Mouse (Mus musculus): ENCODE data around the gene Akap1. TPM values are rescaled to one million over a fixed set of nuclear protein-coding genes. Genes with fewer than 3 reads are reported as not detected.

Gene Akap1
- total RNA-seq, 2 experiments from 2014 or later, result 85.1 to 86.5 TPM

- no peak for DNase-seq (ENCODE audit: low spot score in 2 of 2)
Measured at GRCm38 (mm10) chr11:88844384-88844783, 20.0 kb downstream of the Akap1 start.

DNA sequence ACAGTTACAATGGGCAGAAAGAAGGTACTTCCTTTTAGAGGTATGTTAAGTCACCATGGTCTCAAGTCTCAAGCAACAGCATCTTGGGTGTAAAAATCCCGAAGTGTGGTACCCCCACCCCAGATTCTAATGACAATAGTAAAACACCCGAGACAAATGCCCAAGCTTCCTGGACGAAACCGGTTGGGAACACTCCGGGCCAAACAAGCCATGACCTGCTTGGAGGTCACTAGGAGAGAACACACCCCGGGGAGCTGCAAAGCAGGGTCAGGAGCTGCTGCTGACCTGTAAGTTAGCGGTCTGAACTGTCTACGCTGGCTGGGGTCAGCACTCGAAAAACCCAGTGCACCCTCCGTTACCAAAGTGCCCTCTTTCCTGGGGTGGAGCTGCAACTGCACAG is 21.1 kb downstream of the Akap1 start:
- DNase-seq (ENCODE audit: low spot score in 2 of 2), result no peak

DNA sequence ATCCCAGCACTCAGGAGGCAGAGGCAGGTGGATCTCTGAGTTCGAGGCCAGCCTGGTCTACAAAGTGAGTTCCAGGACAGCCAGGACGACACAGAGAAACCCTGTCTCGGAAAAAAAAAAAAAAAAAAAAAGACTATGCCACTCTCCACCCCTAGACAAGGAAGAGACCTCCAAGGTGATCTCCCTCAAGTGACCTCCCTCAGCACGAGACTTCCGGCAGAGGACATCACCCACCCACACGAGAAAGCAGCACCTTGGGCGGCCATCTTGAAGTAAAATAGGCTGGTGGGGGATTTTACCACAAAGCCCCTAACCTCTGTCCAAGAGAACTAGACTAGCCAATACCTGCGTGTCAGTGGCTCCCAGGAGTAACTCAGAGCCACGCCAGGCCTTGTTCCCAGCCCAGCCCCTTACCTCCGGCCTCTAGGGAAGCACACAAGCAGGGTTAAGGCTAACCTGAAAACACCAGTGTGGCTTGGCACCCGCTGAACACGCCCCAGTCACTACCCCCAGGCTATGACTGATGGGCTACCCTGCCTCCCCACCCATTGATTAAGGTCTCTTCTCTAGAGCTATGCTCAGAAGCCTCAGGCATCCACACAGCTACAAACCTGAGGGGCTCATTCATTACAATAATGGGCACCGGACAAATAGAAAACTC is 21.9 kb downstream of the Akap1 start:
- no peak for DNase-seq (ENCODE audit: low spot score in 2 of 2)

DNA sequence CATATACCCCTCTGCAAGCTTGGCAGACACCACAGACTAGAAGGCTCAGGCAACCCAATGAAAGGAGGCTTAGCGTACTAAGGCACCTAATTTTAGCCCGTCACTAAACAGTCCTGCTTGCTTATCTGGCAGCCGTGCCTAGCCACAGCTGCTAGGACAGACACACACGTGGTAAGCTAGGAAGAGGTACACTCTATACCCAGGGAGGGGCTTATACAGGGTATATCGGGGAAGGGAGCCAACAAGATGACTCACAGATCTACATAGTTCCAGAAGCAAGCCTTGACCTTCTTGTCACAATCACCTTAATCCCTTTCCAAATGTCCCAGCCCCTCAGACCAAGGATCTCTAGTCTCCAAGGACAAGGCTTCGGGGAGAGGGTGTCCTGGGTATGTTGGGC is 23.0 kb downstream of the Akap1 start:
- no peak for DNase-seq (ENCODE audit: low spot score in 2 of 2)

DNA sequence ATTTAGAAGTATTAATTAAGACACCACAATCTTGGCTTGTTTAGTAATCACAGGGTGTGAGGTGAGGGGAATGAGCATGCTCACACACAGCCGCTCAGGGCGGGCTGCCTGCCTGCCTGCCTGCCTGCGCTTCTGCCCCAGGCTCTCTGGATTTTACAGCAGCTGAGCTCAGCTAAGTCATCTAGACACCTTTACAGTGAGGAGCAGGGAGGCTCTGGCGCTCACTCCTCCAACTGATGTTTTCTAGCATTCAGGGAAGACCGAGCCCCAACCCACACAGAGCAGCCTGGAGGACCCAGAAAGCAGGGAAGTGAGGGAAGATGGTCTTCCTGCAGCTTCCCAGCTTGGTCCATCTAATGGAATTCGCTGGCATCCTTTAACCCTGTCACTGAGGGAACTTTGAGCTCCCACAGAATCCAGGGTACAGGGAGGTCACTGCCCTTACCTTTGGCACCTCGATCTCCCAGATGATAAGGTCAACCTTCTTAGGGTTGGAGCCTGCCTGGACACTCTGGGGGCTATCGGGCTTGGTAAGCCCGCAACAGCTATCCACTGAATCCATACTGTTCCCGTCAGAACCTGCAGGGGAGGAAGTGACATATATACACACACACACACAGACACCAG is 23.5 kb downstream of the Akap1 start:
- DNase-seq (ENCODE audit: low spot score in 2 of 2), result no peak

DNA sequence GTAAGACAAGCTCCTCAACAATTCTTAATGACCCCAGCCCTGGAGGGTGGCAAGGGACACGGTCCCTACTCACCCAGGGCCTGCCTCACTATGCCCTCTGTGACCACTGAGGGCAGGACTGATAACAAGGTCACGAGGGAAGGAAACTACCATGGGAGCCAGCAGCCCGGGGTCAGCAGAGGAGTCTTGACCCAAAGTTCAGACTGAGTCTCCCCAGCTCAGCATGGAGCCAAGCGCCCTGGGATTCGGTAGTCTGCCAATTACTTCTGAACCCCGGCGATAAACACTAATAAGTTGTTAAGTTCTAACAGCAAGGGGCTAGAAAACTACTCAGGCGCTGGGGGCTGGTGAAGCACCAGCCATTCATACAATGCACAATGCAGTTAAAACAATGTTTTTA is 24.1 kb downstream of the Akap1 start:
- DNase-seq (ENCODE audit: low spot score in 2 of 2), result no peak

GRCm38 (mm10) chr11:88839379-88839778 is 25.0 kb downstream of the Akap1 start:
- DNase-seq (ENCODE audit: low spot score in 2 of 2), result no peak

DNA sequence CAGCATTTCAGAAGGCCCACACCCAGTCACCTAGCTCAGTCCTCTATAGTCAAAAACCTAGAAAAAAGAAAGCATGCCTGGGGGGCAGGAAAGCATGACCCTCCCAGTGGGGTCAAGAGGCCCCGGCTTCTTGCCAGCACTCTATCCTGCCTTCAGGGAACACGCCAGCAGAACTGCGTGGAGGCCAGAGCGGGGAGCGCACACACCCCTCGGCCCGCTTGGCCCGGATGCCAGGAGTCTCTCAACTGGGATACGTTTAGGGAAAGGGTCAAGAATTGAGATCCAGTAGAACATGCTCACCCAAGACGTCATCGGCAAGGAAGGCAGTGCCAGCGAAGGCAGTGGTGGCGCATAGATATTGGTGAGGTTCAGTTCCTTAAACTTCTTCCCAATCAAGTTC is 25.8 kb downstream of the Akap1 start:
- DNase-seq (ENCODE audit: low spot score in 2 of 2), result no peak

DNA sequence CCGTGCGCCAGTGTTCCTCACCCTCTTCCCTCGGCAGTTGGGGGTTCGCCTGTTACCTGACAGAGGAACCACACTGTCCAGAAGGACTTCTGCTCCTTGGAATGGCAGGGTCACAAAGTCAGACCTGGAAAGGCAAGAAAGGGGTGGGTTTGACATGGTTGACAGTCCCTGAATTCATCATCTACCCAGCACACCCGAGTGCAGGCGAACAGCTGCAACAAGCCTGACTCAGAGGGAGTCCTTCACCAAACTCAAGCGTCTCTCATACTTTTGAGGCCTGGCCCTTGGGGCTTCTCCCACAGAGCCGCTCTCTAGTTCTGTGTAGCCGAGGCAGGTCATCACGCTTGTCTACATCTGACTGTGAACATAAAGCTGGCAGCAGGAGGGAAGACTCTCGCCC is 29.8 kb downstream of the Akap1 start:
- DNase-seq (ENCODE audit: low spot score in 2 of 2), result no peak

DNA sequence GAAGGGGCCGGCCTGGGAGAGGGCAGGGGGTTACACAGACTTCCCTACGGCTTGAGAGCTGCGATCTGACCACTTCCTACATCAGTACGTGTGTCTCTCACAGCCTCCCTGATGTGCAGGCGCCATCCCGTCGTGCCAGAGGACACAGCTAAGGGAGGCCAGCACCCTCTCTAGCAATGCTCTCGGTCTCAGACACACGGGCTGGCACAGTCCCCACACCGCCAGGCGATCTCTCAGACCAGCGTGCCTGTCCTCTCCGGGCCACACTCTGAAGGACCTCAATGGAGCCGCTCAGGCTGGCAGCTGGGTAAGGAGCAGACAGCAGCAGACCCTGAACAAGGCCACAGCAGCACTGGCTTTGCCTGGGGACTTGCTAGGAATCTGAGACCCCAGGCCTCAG is 30.3 kb downstream of the Akap1 start:
- no peak for DNase-seq (ENCODE audit: low spot score in 2 of 2)

- no peak for DNase-seq (ENCODE audit: low spot score in 2 of 2)
Measured at GRCm38 (mm10) chr11:88833099-88833498, 31.3 kb downstream of the Akap1 start.

DNA sequence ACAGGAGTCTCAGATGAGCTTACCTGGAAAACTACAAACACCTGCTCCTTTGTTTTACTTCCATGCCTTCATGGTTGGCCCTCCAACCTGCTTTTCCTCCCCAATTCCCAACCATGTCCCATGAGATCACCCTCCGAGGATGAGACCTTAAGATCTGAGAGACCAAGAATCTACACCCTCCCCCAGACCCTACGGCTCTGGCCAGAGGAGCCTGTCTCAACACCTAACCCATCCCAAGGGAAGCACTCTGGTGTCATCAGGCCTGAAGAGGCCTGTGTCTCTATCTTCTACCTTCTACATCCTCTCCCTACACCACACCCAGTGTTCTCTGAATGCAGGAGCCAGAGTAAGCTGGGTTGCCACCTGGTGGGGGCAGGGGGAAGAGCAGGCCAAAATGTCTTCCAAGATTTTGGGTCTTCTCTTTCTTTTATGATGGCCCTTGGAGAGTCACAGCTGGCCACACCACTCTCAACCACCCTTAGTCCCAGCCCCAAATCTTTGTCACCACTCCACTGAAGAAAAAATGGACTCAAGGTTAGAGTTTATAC is 34.1 kb downstream of the Akap1 start:
- no peak for DNase-seq (ENCODE audit: low spot score in 2 of 2)

DNA sequence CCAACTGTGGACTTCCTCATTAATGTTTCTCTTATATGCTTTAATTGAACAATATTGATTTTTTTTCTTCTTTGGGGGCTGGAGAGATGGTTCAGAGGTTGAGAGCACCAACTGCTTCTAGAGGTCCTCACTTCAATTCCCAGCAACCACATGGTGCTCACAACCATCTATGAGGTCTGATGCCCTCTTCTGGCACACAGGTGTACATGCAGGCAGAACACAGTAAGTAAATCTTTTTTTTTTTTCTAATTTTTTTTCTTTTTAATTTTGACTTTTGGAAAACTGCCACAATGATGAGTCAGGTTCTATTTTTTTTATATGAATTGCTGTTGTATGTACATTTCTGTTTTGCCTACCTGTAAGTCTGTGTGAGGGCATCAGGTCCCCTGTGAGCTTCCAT is 35.9 kb downstream of the Akap1 start:
- DNase-seq (ENCODE audit: low spot score in 2 of 2), result no peak

DNA sequence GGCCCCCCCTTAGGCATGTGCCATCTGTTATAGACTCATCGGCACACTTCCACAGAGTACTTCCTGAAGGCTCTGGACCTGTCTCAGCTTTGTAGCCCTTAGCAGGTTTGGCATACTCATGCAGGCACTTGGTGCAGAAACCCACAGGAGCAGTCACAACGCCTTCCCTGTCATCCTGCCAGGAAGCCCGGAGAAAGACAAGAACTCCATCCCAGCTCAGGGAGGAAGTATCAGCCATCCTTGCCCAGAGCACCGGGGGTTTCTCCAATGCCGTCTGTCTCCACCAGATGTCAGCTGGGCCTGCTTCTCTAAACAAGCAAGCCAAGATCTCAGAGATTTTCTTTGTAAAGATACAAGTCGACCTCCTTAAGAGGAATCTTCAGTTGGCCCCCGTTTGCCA is 38.5 kb downstream of the Akap1 start:
- DNase-seq (ENCODE audit: low spot score in 2 of 2), result peak in 1 of 2 experiments; percentile 15

DNA sequence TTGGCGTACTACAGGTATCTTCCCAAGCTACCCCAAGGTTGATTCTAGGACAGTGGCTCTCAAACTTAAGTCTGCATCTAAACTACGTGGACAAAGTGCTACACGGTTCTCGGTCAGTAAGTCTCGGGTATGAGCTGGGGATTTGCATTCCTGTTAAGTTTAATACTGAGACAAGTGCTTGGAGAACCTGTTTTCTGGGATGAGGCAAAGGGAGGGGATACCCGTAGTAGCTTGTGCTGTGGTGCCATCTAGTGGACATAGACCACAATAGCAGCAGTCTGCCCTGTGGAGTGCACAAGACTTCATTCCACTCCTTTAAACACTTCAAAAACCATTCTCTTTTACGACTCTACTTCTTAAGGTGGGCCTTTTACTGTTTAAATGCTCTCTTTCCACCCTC is 41.4 kb downstream of the Akap1 start:
- peak in 1 of 2 experiments; percentile 41 for DNase-seq (ENCODE audit: low spot score in 2 of 2)

- DNase-seq (ENCODE audit: low spot score in 2 of 2), result no peak
Measured at GRCm38 (mm10) chr11:88822526-88822925, 41.9 kb downstream of the Akap1 start.

GRCm38 (mm10) chr11:88820742-88821576 is 43.4 kb downstream of the Akap1 start:
- DNase-seq (ENCODE audit: low spot score in 2 of 2), result peak in 1 of 2 experiments; percentile 20

DNA sequence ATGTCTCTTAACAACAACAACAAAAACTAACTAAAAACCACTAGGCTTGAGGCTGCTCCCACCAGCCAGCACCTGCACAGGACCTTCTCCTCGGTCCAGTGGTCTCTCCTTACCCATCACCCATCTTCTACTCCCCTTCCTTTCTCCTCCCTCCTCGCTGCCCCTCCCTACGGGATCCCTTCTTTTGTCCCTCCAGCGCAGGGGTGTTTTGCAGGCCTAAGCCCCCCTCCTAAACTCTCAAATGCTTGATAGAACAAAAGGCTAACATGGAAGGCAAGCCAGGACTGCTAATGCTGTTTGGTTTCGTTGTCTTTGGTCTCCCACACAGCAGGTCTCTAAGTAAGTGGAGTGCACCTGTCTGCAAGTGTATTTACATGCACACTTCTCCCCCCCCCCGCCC is 44.1 kb downstream of the Akap1 start:
- no peak for DNase-seq (ENCODE audit: low spot score in 2 of 2)

DNA sequence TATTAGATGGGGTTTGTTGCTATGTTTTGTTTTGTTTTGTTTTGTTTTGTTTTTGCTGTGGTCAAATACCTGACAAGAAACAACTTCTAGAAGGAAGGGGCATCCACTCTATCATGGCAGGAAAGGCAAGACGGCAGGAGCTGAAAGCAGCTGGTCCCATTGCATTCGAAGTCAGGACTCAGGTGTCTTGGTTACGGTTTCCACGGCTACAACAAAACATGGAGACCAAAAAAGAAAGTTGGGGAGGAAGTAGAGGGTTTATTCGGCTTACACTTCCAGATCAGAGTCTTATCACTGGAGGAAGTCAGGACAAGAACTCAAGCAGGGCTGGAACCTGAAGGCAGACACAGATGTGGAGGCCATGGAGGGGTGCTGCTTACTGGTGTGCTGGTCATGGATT is 47.3 kb downstream of the Akap1 start:
- no peak for DNase-seq (ENCODE audit: low spot score in 2 of 2)

- DNase-seq (ENCODE audit: low spot score in 2 of 2), result no peak
Measured at GRCm38 (mm10) chr11:88803231-88804010, 61.0 kb downstream of the Akap1 start.

- DNase-seq (ENCODE audit: low spot score in 2 of 2), result no peak
Measured at GRCm38 (mm10) chr11:88796207-88796606, 68.2 kb downstream of the Akap1 start.
